Mouse (Mus musculus) G1E-ER4 (cell line): Measurements from ENCODE around the gene Rab15. TPM values are rescaled to one million over a fixed set of nuclear protein-coding genes. Genes with fewer than 3 reads are reported as not detected.

Experiments used
- GATA1 ChIP-seq: IDR thresholded peaks from one replicate; pipeline ENCODE4 v1.8.0; 2012; ENCODE audit warnings: low read length, inconsistent platforms
- polyA plus RNA-seq: library from polyadenylated mRNA; stranded (reverse); fragments of >175 nt; gene quantifications from 2 replicates; pipeline ENCODE4 v1.2.3, GENCODE M21; 2012

Rab15 gene
- polyA plus RNA-seq, 1 experiment: not detected

DNA sequence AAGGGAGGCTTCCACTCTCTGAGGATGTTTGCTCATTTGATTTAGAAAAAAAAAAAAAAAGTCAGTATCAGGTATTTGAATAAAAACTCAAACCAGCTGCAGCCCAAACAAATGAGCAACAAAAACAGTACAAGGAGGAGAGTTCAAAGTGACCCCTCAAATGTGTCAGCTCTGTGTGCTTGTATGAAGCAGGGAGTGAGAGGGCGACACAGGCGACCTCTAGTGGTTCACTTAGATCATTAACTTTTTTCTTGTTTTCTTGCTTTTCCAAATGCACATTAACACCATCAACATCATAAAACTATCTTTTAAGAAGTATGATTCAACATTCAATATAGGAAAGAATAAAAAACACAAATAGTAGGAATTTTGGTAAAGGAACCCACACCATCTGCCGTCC is 10.0 kb upstream of the Rab15 start:
- no peak for TF ChIP-seq GATA1

DNA sequence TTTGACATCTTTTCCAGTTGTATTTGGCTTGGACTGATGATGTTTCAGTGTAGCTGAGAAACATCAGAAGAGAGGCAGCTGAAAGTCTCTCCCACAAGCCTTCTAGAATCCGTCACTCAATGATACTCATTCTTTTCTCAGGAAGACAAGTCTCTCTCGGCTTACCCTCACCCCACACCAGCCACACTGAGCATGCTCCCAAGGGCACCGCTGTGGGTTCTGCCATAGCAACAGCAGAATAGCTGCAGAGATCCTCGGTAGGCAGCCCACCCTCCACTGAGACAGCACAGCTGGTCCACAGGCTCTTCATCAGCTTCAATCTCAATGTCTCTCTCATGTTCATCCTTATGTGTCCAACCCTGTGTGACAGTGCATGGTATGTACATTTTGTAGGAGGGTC is 2.6 kb upstream of the Rab15 start:
- no peak for TF ChIP-seq GATA1

DNA sequence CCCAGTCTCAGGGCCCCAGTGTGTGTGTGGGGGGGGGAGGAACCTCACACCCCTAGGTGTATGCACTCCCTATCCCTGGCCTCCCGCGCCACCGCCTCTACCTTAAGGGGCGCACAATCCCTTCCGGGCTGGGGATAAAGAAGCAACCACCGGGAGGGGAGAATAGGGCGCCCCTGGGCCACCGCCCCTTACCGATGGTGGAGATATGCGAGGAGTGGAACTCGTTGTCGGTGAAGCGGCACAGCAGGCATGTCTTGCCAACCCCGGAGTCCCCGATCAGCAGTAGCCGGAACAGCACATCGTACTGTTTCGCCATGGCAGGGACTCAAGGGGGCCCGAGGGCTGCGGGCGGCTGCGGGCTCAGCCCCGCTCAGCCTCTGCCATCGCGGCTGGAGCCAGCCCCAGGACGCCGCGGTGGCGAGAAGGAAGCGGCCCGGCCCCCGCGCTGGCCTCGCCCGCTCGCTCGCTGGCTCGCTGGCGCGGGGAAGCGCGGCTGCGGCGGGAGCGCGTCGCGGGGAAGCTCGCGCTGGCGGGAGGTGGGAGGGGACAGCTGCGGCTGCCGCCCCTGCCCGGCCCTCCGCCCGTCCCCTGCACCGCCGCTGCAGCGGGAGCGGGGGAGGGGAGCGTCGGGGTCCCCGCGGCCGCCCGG is 582 bp downstream of the Rab15 start:
- no peak for TF ChIP-seq GATA1

DNA sequence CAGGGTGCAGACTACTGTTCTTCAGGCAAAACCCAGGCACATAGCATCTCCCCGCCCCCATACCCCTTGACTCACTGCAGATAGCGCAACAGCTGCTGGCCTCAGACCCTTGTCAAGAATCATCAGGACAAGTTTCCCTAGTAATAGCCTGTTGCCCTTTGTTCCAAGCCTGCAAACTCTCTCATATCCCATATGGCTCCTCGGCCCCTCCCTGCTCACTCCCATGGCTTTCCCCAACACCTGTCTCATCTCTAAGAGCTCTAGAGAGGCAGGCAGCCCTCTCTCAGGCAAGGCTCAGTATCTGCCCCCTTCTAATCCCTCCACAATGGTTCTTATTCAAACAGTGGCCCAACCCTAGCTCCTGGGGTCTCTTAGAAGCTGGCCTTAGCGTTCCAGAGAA is 2.1 kb downstream of the Rab15 start:
- no peak for TF ChIP-seq GATA1

DNA sequence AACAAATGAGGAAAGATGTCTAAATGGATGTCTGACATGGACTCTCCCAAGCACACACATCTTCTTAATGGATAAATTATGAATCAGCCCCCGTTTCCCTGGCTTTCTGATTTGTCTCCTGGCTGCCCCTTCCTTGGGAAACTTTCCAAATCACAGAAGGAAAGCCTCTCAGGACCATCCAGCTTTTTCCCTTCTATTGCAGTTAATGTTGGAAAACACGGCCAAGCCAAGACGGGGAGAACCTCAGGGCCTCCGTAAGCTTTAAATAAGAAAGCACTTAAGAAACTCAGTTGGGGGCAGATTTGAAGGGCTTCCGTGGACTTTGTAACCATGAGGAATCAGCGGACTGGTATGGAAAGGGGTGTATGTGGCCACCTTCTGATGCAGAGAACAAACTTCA is 2.9 kb downstream of the Rab15 start:
- no peak for TF ChIP-seq GATA1

DNA sequence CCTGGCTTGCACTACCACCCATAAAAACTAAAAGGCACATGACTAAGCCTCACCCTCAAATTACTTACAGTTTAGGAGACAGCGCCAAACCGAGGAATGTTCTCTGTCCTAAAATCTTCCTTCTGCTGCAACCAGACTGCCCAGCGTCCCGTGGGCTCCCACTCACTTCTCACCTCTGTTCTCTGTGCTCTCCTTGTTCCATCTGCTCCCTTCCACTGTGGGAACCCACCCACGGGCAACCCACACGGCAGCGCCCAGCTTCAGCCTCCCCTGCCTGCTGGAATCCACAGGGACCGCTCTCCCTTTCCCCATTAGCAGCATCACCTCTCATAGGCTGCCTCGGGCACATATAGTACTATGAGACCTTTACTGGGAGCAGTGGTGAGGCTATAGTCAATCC is 3.8 kb downstream of the Rab15 start:
- no peak for TF ChIP-seq GATA1

DNA sequence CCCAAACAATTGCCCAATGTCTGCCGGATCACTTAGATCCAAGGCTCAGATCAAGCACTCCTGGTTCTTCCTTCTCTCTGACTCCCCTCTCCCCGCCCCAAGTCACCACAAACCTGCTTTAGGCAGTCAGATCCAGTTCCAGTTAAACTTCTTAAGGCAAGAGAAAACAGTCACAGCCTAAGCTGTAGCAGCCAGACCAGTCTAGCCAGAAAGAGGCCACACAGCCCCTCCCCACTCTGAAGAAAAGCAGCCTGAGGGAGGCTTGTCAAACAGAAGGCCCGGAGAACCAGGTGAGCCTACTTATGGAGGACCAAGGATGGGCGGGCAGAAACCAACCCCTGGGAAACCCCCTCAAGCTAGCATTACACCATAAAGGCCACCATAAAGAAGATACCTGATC is 4.6 kb downstream of the Rab15 start:
- TF ChIP-seq GATA1: no peak

DNA sequence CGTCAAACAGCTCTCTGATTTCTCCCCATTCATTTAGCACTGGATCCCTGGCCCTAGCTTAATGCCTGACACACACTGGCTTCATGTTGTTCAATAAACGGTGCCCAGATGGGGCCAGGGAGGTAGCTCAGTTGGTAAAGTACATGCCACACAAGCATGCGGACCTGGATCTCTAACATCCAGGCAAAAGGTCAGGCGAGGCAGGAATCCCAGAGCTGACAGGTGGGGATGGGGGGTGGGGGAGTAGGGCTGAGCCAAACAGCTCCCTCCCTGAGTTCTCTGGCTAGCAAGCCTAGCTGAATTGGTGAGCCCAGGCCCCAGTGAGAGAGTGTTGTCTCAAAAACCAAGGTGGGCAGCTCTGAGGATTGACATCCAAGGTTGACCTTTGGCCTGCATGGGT is 5.5 kb downstream of the Rab15 start:
- TF ChIP-seq GATA1: no peak

DNA sequence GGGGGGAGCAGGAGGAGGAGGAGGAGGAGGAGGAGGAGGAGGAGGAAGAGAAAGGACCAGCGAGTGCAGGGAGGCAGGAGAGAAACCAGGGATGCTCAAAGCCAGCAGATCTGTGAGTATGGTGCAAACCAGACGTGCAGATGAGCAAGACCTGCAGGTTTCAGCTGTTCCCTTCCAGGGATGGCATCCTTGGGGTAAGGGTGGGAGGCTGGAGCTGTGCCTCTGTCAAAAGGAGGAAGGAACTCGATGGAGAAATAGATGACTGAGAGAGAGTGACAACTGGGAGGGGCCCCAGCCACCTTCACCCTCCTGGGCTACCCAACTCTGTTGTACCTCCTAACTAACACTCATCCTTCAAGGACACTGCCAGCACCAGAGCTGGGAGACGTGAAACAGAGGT is 6.0 kb downstream of the Rab15 start:
- no peak for TF ChIP-seq GATA1

DNA sequence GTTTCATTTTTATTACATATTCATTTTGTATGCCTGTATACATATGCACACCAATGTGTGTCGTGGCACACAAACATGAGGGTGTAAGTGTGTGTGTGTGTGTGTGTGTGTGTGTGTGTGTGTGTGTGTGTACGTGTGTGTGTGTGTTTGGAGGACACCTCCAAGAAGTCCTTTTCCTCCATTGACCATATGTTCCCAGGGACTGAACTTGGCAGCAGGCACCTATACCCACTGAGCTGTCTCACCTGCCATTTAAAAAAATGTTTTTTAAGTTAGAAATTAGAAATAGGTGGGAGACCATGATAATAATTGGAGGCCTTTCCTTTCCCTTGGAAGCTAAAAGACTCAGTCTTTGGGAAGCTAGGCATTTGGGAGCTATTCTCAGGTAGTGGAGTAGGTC is 8.6 kb downstream of the Rab15 start:
- TF ChIP-seq GATA1: no peak

DNA sequence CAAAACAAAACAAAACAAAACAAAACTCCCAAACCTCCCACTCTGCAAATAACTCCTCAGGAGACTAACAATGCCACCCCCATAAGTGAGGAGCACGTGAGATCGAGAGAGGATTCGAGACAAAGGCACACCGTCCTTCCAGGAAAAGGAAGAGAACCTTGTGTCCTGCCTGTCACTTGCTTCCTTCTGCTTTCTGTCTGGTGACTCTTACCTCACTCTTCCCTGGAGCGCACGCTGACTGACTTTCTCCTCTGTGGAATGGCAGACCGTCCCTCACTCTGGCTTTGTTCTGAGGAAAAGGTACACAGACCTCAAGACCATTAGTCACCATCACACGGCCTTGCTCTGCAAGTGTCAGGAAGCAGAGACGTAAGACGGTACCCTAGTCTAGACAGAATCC is 9.2 kb downstream of the Rab15 start:
- TF ChIP-seq GATA1: no peak

DNA sequence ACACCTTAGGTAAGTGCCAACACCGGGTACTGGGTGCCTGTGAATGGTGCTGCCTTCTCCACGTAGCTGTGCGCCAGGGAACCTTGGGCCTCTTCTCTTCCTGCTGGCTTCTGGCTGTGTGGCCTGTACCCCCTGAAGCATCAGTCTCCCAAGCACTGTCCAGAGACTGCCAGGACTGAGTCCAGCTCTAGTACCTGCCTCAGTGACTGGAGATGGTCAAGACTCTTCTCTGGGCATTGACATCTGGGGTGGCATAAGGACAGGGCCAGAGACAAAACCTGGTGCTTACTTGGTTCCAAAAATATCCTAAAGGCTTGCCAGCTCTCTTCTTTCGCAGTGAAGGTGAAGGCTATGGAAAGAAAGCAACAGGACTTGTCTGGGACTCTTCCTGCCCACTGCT is 11.7 kb downstream of the Rab15 start:
- TF ChIP-seq GATA1: no peak

DNA sequence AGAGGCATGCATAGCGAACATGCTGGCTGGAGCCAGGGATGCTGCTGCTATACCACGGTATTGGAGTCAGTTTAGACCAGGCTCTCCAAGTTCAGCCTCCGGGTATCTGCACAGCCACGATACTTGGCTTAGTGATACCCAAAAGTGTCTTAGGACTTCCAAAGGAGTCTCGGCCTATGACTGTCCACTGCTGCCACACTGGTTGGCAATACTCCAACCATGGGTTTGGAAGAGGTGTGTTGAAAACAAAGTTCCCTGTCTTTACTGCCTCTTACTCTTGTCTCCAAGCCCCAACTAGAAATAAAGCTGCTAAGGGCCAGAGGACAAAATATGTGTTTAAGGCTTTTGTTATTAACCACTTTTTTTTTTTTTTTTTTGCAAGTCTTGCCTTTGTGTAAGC is 12.2 kb downstream of the Rab15 start:
- TF ChIP-seq GATA1: no peak

DNA sequence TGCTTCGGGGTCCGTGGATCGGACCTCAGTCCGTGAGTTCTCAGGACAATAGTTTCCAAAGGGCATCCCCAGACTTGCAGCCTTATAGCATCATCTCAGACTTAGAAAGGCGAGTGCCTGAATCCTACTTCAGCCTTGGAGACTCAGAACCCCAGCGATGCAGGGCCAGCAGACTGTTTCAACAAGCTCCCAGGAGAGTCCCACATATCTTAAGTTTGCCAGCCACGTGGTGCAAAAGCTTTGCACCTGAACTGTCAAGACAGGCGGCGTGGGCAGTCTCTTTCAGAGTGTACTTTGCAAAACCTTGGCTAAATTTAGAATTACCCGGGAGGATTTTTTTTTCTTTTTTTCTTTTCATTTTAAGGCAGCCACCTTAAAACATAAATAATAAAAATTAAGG is 14.9 kb downstream of the Rab15 start:
- no peak for TF ChIP-seq GATA1

DNA sequence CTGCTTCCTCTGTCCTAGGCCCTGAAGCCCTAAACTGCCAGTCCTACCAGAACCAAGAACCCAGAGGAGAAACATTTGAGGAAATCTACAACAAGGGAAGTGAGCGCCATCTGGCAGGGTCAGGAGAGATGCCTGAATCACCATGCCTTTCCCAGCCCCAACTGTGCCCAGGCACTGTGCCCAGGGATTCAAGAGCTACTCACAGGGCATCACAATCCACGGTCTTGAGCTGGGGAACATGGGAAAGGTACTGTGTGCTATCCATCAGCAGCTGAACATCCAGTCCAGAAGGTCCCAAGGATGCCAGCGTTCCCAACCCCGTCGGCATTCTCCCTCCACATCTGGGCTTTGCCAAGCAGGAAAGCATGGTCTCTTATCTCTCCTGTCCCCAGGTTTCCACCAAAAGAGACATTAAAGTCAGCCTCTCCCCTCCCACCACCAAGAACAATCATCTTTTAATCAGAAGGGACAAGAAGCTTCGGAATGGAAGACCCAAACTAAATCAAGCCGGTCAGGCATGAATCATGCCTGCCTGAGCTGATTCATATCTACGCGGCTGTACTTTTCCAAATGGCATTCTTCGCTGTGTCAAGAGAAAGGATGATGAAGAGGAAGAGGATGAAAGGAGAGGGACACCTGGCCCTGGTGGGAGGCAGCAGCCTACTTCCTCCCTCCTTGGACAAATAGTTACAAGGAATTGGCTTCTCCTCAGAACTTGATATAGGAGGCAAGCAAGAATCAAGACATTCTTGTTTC is 17.5 kb downstream of the Rab15 start:
- TF ChIP-seq GATA1: no peak

DNA sequence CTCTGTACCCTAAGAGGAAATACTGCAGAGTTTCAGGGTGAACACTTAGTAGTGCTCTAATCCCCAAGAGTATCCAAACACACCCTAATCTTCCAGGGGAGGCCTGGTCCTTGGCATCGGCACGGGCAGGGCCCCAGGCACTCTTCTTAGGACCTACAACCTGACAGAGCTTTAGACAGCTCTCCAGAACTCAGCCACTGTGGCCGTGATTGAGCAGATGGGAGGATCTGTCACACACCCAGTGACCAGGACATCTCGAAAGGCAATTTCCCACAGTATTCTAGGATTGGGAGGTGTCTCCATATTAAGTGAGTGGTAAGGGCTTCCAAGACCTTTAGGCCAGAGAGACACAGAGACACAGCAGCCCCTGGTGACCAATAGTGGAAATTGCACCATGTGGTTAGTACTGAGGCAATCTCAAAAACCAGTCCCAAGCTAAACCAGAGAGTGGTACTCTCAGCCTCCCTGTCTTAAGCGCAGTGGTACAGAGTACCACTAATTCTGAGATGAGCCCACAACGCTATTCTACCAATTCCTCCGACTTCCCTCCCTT is 18.9 kb downstream of the Rab15 start:
- no peak for TF ChIP-seq GATA1

DNA sequence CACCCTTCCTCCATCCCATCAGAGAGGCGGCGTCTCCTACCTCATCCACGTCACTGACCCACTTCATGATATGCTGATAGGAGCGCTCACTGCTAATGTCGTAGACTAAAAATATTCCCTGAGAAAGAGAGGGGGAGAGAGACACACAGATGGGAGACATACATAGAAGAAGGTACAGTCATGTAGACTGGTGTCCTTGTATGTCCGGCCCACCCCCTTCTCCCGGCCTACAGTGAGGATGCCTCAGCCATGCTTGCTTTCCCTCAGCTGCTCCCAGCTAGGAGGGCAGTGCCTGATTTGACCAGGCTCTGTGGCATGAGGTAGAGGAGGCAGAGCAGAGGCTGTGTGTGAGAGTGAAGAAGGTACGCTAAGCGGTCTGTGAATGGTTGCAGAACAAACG is 19.7 kb downstream of the Rab15 start:
- no peak for TF ChIP-seq GATA1
